Mouse (Mus musculus) retina, adult 2 months (tissue): Measurements from ENCODE around the gene Slc30a1.

Experiments used
- DNase-seq: peaks from one replicate; pipeline ENCODE4 v3.0.0-alpha.2; 2012; ENCODE audit warnings: low read depth, low spot score

Gene Slc30a1

DNA sequence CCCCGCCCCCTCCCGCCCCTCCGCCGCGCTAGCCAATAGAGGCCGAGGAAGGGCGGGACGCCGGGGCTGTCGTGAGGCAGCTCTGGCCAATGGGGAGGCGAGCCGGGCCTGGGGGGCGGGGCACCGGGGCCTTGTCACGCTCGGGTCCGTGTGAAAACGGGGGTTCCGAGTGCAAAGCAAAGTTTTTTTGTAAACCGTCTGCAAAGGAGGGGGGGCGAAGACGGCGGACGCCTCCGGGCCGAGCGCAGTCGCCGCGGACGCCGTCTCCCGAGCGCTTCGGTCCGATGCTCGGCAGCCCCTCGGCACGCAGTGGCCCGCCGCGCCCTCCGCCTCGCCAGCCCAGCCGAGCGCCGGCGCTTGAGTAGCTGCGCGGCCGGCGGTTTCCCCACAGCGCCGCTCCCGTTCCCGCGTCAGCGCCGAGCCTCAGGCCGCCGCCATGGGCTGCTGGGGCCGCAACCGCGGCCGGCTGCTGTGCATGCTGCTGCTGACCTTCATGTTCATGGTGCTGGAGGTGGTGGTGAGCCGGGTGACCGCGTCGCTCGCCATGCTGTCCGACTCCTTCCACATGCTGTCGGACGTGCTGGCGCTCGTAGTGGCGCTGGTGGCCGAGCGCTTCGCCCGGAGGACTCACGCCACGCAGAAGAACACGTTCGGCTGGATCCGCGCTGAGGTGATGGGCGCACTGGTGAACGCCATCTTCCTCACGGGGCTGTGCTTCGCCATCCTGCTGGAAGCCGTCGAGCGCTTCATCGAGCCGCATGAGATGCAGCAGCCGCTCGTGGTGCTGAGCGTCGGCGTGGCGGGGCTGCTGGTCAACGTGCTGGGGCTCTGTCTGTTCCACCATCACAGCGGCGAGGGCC, at the start of gene Slc30a1:
Slc30a1 (plus strand) TSS at position 197 of the 860 bp plus-strand sequence.
- peak; percentile 94 for DNase-seq

GRCm38 (mm10) chr1:191856886-191857651, 49.5 kb upstream of the Slc30a1 start:
- DNase-seq, result no peak

- DNase-seq, result no peak
These were observed 48.4 kb upstream of the Slc30a1 start for GRCm38 (mm10) chr1:191858136-191858535.

GRCm38 (mm10) chr1:191859847-191860246, 46.7 kb upstream of the Slc30a1 start:
- no peak for DNase-seq

GRCm38 (mm10) chr1:191861247-191861646, 45.3 kb upstream of the Slc30a1 start:
- no peak for DNase-seq

- DNase-seq, result no peak
These were observed 42.6 kb upstream of the Slc30a1 start for GRCm38 (mm10) chr1:191863833-191864550.

DNA sequence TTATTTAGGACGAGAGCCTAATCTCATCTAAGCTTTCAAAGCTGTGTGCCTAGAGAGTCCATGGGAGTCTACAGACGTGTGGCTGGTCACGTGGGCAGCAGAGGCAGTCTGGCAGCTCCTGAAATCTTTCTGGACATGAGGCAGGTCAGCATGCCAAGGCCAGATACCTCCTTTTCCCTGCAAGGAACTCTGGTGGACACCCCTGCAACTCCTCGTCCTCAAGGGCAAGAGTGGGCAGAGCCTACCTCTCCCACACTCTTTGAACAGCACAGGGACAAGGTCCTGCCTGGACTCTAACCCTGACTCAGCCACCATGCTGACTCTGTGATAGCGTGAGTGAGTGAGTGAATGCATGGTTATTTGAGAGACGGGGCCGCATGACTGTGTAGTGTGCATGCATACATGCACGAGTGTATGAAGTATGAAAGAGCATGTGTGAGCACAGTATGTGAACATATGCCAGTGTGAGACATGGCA, 42.0 kb upstream of the Slc30a1 start:
- DNase-seq, result peak; percentile 9

- no peak for DNase-seq
These were observed 34.4 kb upstream of the Slc30a1 start for GRCm38 (mm10) chr1:191872076-191872710.

- DNase-seq, result no peak
These were observed 31.6 kb upstream of the Slc30a1 start for GRCm38 (mm10) chr1:191875006-191875405.

GRCm38 (mm10) chr1:191875683-191876305, 30.8 kb upstream of the Slc30a1 start:
- no peak for DNase-seq

GRCm38 (mm10) chr1:191877681-191878080, 28.9 kb upstream of the Slc30a1 start:
- no peak for DNase-seq

GRCm38 (mm10) chr1:191878518-191878921, 28.0 kb upstream of the Slc30a1 start:
- no peak for DNase-seq

DNA sequence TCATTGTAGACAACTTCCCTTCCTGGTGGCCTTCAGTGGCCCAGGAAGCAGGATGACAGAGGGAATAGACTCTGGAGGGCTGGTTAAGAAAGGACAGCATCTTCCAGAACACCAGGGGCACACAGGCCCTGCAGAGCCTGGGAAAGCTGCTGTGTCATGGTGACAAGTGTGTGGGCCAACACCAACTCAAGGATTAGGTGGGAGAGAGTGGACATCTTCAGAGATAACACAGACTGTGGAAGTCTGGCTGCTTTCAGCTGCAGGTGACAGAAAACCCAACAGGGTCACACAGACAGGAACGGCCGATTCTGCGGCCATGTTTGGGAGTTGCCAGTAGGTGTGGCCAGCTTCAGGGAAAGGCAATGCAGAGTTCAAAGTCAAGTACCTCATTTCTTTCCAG, 26.3 kb upstream of the Slc30a1 start:
- no peak for DNase-seq

- DNase-seq, result no peak
These were observed 25.5 kb upstream of the Slc30a1 start for GRCm38 (mm10) chr1:191880921-191881609.

DNA sequence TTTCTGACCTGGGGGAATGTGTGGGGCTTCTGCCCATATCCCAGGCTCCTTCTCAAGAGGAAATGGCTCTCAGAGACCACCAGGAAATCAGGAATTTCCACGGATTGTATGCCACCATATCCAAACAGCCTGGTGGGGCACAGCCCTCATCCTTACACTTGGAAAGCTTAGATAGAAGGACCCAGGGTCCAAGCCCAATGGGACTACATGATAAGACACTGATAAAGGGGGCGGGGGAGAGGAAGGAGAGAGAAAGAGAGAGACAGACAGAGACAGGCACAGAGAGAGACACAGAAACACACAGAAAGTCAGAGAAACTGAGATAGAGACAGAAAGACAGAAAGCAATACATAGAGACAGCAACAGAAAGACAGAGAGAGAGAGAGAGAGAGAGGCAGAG, 24.9 kb upstream of the Slc30a1 start:
- no peak for DNase-seq

GRCm38 (mm10) chr1:191882474-191883206, 23.9 kb upstream of the Slc30a1 start:
- DNase-seq, result no peak

GRCm38 (mm10) chr1:191883654-191884053, 22.9 kb upstream of the Slc30a1 start:
- no peak for DNase-seq

DNA sequence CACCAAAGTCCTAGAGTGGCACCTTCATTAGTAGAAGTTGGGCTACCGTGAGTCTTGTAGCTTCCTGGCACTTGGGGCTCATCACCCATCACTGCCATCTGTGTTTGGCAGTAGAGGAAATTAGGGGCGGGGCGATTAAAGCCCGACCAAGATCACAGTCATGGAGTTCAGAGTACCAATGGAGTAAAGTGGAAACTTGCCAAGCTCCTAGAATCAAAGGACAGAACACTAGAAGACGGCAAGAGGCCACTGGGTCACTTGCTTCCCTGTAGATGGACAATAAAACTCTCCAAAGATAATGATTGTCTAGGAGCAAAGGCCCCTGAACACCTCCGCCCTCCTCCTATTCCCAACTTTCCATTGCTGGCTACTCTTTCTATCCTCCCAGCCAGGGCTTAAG, 14.7 kb upstream of the Slc30a1 start:
- no peak for DNase-seq

GRCm38 (mm10) chr1:191894386-191894785, 12.2 kb upstream of the Slc30a1 start:
- no peak for DNase-seq

DNA sequence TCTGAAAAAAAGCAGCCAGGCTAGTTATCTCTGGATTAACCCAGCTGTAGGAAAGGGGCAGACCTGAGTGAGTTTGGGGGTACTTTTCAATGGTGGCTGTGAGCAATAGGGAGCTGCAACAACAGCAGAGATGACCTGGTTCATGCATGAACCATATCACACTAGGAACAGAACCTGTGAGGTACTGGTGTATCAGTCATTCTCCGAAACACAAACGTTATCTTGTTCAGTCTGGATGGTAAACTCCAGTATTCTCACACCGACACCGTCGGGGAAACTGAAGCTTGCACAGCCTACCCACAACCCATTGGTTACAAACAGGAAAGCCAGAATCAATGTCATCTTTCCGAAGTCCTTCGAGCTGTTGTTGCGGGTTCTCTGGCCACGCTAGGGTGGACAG, 11.7 kb upstream of the Slc30a1 start:
- no peak for DNase-seq
